Mouse (Mus musculus) kidney, postnatal 14 days (tissue): ENCODE measurements around the gene Ergic1.

Experiments
- DNase-seq: peaks from one replicate; pipeline ENCODE4 v3.0.0; 2022; ENCODE audit warnings: mixed read lengths

The Ergic1 gene

GRCm38 (mm10) chr17:26576833-26577232 is 15.5 kb downstream of the Ergic1 start:
- peak; percentile 68 for DNase-seq

DNA sequence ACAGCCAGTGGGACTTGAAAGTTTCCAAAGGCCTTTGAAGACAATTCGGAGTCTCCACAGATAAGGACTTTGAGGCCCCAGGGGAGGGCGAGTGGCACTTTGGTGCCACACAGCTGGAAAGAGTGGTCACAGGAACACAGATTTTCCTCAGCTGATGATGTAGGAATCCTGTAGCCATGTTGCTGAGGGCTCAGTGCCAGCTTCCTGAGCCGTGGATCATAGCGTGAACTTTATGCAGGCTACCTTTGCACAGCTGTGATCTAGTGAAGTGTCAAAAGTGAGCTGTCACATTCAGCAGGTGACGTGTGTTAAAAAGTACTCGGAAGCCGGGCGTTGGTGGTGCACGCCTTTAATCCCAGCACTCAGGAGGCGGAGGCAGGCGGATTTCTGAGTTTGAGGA is 16.0 kb downstream of the Ergic1 start:
- DNase-seq, result peak; percentile 52

GRCm38 (mm10) chr17:26578162-26578561 is 16.9 kb downstream of the Ergic1 start:
- DNase-seq, result no peak

DNA sequence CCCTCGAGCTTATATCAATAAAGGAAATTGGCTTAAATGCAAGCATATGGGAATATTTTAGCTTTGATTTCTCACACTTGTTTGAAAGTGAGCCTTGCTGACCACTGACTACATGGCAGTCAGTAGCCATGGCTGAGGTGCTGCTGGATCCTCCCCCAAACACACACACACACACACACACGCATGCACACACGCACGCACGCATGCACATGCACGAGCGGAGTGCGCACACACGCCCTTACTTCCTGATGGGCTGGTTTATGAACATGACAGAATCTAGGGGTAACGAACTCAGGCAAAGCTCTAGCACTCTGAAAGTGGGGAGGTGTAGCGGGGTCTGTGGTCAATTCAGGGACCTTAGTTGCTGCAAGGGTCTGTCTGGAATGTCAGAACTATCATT is 17.5 kb downstream of the Ergic1 start:
- DNase-seq, result no peak

DNA sequence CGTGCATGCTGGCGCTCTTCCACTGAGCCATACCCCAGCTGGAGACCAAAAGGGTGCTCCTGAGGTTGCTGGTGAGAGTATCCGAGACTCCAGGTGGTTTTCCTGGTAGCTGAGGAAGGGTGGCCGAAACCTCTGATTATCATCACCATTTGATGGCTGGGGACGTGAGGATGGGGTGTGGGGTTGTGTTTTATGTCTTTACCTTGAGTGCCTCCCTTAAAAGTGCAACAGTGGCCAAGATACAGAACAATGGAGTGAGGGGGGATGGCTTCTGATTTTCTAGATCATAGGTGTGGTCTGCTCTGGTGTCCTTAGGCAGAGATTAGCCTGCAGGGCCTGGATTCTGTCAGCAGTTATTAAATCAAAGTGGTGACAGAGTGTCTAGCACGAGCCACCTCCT is 18.1 kb downstream of the Ergic1 start:
- DNase-seq, result no peak

DNA sequence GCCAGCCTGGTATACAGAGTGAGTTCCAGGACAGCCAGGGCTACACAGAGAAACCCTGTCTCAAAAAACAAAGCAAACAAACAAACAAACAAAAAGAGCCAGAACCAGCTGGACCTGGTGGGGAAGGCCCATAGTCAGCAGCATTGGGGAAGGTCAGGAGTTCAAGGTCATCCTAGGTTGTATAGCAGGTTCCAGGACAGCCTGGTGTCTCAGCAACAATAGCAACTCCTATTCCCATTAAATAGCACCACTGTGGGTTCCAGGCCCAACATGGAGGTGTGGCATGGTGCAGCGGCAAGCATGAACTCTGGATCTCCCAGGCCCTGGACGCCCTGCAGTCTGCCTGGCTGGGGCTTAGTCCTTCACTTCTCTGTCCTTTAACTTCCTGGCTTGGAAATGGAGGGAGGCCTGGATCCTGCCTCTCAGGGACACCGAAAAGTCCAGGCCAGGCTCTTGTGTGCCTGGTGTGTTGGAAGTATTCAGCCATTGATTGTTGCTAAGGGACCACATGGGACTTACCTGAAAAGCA is 19.6 kb downstream of the Ergic1 start:
- no peak for DNase-seq

DNA sequence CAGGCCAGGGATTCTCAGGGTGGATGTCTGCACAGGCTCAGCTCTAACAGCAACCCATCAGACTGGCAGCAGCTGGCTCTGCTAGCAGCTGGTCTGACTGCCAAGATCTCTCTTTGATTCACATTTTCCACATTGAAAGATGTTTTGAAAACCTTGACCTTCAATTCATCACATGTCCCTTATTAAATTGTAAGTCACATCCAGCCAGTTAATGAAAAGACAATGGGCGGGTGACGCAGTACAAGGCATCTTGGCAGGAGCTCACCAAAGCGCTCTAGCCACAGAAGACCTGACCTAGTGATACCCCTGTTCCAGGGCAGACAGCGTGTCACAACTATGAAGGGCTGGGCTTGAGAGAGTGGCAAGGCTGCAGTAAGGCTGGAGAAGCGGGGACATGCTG is 21.0 kb downstream of the Ergic1 start:
- DNase-seq, result peak; percentile 78

DNA sequence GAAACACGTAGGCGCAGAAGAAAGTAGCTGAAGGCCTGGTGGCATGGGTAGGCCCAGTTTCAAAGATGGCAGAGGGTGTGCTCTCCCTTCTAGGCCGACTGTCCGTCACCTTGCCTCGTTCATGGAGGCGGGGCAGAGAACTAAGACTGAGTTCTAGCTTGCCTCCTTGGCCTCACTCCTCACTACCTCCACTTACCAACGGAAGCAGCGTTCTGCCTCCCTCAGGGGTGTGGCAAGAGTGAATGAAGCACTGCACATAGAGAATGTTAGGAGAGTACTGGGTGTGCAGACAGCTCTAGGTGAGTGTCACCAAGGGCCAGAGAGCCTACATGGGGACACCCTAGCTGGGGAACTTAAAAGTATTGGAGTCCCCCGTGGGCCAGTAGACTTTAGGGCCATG is 21.8 kb downstream of the Ergic1 start:
- DNase-seq, result no peak

GRCm38 (mm10) chr17:26583606-26584005 is 22.3 kb downstream of the Ergic1 start:
- peak; percentile 44 for DNase-seq

GRCm38 (mm10) chr17:26584063-26584462 is 22.8 kb downstream of the Ergic1 start:
- peak; percentile 75 for DNase-seq

GRCm38 (mm10) chr17:26584558-26585136 is 23.4 kb downstream of the Ergic1 start:
- peak; percentile 91 for DNase-seq

GRCm38 (mm10) chr17:26587961-26588487 is 26.7 kb downstream of the Ergic1 start:
- DNase-seq, result no peak

- no peak for DNase-seq
Observed at GRCm38 (mm10) chr17:26592510-26592909, 31.2 kb downstream of the Ergic1 start.

GRCm38 (mm10) chr17:26593199-26593598 is 31.9 kb downstream of the Ergic1 start:
- no peak for DNase-seq

- no peak for DNase-seq
Observed at GRCm38 (mm10) chr17:26594171-26594570, 32.9 kb downstream of the Ergic1 start.

- DNase-seq, result no peak
Observed at GRCm38 (mm10) chr17:26594958-26595357, 33.7 kb downstream of the Ergic1 start.

DNA sequence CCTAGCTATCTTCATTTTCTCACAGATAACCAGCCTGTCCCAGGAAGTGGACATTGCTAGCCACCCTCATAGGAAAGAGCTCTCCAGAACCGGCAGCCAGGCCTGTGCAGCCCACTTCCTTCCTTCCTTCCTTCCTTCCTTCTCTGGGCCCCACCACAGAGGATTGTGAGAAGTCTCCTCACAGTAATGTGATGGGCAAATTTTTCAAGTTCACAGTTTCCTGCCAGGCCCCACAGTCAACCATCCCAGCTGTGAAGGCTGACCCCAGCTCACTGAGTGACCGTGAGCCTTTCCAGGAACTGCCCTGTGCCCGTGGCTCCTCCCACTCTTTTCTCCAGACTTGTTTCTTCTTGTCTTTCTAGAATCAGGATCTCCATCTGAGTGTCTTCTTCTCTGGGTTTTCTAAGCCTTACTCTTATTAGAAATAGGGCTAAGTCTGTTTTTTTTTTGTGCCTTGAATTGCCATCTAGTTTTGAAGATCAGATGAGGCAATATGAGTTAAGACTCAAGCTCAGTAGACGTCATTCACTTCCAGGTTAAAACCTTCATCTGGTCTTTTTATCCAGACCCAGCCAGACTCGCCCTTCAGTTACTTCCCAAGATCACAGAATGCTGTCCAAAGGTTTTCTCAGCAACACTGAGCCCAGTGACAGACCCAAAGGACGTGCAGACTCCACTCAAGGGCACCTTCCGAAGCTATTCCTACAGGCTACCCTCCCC is 34.3 kb downstream of the Ergic1 start:
- peak; percentile 53 for DNase-seq

DNA sequence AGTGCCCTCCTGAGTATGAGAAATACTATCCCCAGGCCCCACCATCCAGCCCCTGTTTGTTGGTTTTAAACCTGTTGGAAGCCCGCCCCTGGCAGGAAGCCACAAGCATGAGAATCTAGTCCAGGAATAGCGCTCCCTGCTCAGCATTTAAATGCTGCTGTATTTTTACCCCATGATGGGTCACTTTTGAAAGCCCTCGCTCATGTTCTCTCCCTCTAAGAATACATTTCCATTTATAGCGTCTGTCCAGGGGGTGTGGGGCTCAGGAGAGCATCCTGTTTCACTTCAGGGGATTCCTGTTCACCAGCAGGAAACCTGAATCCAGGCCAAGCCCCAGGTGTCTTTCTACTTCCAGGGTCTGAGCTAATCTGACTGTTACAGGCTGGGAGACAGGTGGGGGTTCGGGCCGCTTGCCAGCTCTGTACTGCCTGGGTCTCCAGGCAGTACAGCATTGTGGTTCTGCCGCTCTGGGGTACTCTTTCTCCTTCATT is 34.9 kb downstream of the Ergic1 start:
- DNase-seq, result peak; percentile 77

GRCm38 (mm10) chr17:26596856-26597481 is 35.7 kb downstream of the Ergic1 start:
- no peak for DNase-seq

DNA sequence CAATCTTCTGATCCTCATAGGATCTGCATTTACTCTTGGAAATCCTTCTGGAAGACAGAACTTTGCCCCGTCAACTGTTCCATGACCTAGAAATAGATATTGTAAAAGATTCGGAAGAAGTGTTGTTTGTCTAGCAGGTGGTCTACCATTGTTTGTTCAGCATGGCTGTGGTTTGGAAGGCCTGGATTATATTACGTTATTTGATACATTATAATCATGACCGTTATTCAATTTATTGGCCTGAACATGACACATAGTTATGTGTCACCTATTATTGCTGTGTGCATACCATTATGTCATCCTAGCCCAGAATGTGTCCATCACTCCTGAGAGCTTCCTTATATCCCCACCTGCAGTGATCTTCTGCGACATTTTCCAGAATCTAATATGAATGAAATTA is 37.6 kb downstream of the Ergic1 start:
- DNase-seq, result no peak

- no peak for DNase-seq
Observed at GRCm38 (mm10) chr17:26600913-26601447, 39.7 kb downstream of the Ergic1 start.

- no peak for DNase-seq
Observed at GRCm38 (mm10) chr17:26601514-26601913, 40.2 kb downstream of the Ergic1 start.

DNA sequence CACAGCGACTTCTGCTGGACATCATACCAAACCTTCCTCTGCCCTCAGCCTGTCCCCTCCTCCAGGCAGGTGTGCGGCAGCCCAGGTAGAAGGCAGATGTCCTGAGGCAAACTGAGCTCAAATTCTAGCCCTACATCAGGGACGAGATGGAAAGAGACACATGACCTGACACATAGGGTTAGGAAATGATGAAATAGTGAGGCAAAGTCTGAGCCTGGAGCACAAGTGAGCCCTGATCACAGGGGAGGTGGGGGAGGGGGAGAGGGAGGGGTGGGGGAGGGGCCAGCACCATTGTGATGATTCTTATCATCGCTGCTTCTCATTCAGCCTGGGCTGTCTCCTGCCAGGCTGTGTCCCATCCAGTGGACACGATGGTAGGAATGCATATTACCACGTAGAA is 40.6 kb downstream of the Ergic1 start:
- DNase-seq, result no peak
